Comparison of ENCODE assay signal across 10 mouse cellular contexts in the genomic region with DNA sequence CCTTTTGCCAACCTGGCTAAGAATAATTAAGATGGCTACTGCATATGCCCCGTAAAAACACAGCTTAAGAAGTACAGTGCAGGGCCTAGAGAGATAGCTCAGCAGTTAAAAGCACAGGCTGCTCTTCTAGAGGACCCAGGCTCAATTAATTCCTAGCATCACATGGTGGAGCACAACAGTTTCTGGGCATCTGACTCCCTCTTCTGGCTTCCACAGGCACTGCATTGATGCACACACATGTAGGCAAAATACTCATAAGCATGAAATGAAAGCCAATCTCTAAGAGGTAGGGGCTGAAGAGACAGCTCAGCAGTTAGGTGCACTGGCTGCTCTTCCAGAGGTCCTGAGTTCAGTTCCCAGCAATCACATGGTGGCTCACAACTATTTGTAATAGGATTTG. TPM values are rescaled to one million over a fixed set of nuclear protein-coding genes. Genes with fewer than 3 reads are reported as not detected.
DNase-seq lines count a peak whose midpoint lies in the region; ATAC-seq and TF ChIP-seq lines count a peak whose summit lies in the region.
"Had no signal": no experiment of that assay in that cellular context is flagged by ENCODE, and none has a peak within 500 bp of the region (broad histone marks: within the 10 kb centered on the region; RNA-seq: fewer than 3 reads in every experiment).

No protein-coding gene starts in this region.

- DNase-seq in hindbrain, postnatal 0 days (ENCODE audit: low spot score): peak; percentile 55
- DNase-seq in hindbrain, embryonic 14.5 days (ENCODE audit: low spot score): no peak
- peak; percentile 17 for DNase-seq in right cerebral cortex, adult 18-20 months
- no peak for DNase-seq in right cerebral cortex, postnatal 25 days
- DNase-seq in embryo, embryonic 9.5 days (ENCODE audit: extremely low spot score): peak; percentile 24
- peak; percentile 35 for DNase-seq in thymus, postnatal 14 days
- no peak for DNase-seq in frontal cortex, postnatal 10 days (ENCODE audit: low spot score in 2 of 2)

- no peak overlapping the region for H3K4me2 ChIP-seq in hindbrain, postnatal 0 days (ENCODE audit: low read depth, low read length)
- no peak overlapping the region for H3K4me2 ChIP-seq in hindbrain, embryonic 14.5 days (replicated peaks)
- no peak overlapping the region for H3K4me2 ChIP-seq in midbrain, embryonic 15.5 days
- H3K4me2 ChIP-seq: hindbrain, embryonic 15.5 days had no signal

- no peak for ATAC-seq in hindbrain, postnatal 0 days
- no peak for ATAC-seq in hindbrain, embryonic 14.5 days (ENCODE audit: low FRiP score)
- no peak for ATAC-seq in midbrain, embryonic 15.5 days (replicated peaks)

- TF ChIP-seq CTCF in hindbrain, postnatal 0 days (IDR thresholded peaks at IDR 0.05; ENCODE audit: low read depth): peak; percentile 69

- no peak overlapping the region for H3K9ac ChIP-seq in hindbrain, postnatal 0 days (replicated peaks; ENCODE audit: low read length)
- H3K9ac ChIP-seq in hindbrain, embryonic 14.5 days: no peak overlapping the region
- H3K9ac ChIP-seq in midbrain, embryonic 15.5 days: no peak overlapping the region
- H3K9ac ChIP-seq: hindbrain, embryonic 15.5 days had no signal

- H3K9me3 ChIP-seq in hindbrain, postnatal 0 days (ENCODE audit: low read length): no peaks in the 10 kb centered on the region
- no peaks in the 10 kb centered on the region for H3K9me3 ChIP-seq in hindbrain, embryonic 14.5 days (ENCODE audit: control insufficient read depth, low read length)
- H3K9me3 ChIP-seq in midbrain, embryonic 15.5 days: no peaks in the 10 kb centered on the region
- H3K9me3 ChIP-seq: hindbrain, embryonic 15.5 days had no signal

- peaks cover 16% of the 10 kb centered on the region for H3K36me3 ChIP-seq in hindbrain, postnatal 0 days (ENCODE audit: insufficient read depth, low read length)
- H3K36me3 ChIP-seq in hindbrain, embryonic 14.5 days (replicated peaks; ENCODE audit: control insufficient read depth, insufficient read depth): peaks cover 59% of the 10 kb centered on the region
- 0 out of 2 replicates have a peak, but pooled peaks cover 6% of the 10 kb centered on the region for H3K36me3 ChIP-seq in midbrain, embryonic 15.5 days (replicated peaks)

- H3K27me3 ChIP-seq in hindbrain, postnatal 0 days (ENCODE audit: insufficient read depth, low read length): no peaks in the 10 kb centered on the region
- no peaks in the 10 kb centered on the region for H3K27me3 ChIP-seq in hindbrain, embryonic 14.5 days (ENCODE audit: control insufficient read depth, insufficient read depth, low read length)
- H3K27me3 ChIP-seq in midbrain, embryonic 15.5 days (replicated peaks): no peaks in the 10 kb centered on the region
- H3K27me3 ChIP-seq: hindbrain, embryonic 15.5 days had no signal

- H3K4me3 ChIP-seq in hindbrain, postnatal 0 days (ENCODE audit: low read length): no peak overlapping the region
- H3K4me3 ChIP-seq in hindbrain, embryonic 14.5 days (replicated peaks; ENCODE audit: low read length): no peak overlapping the region
- no peak overlapping the region for H3K4me3 ChIP-seq in midbrain, embryonic 15.5 days
- H3K4me3 ChIP-seq: hindbrain, embryonic 15.5 days had no signal

- WGBS in hindbrain, postnatal 0 days: 87% methylated on average over 1 of the region's 1 CpGs
- 91% methylated on average over 1 of the region's 1 CpGs for WGBS in hindbrain, embryonic 14.5 days
- WGBS in midbrain, embryonic 15.5 days: 91% methylated on average over 1 of the region's 1 CpGs

- no peaks in the 10 kb centered on the region for H3K4me1 ChIP-seq in hindbrain, postnatal 0 days (ENCODE audit: insufficient read depth, low read length)
- H3K4me1 ChIP-seq in hindbrain, embryonic 14.5 days (replicated peaks; ENCODE audit: control insufficient read depth, insufficient read depth, low read length): no peaks in the 10 kb centered on the region
- H3K4me1 ChIP-seq in midbrain, embryonic 15.5 days: no peaks in the 10 kb centered on the region
- H3K4me1 ChIP-seq: hindbrain, embryonic 15.5 days had no signal

- no peak overlapping the region for H3K27ac ChIP-seq in hindbrain, postnatal 0 days
- H3K27ac ChIP-seq in hindbrain, embryonic 14.5 days: no peak overlapping the region
- H3K27ac ChIP-seq in midbrain, embryonic 15.5 days: no peak overlapping the region
- H3K27ac ChIP-seq: hindbrain, embryonic 15.5 days; macrophage had no signal

RNA-seq across cellular contexts. Expression of a gene that starts 17.1 kb away (rescaled TPM):
- 57.4 and 61.3 TPM in 2 replicates for total RNA-seq in hindbrain, postnatal 0 days (2014; rRNA removed)
- 87.1 and 90.4 TPM in 2 replicates for polyA plus RNA-seq in hindbrain, postnatal 0 days (2015; fragmentation: Nextera tagmentation; extraction: Ambion mirVana)
- 86.7 and 89.8 TPM in 2 replicates for polyA plus RNA-seq in hindbrain, embryonic 14.5 days (2014; fragmentation: Nextera tagmentation; extraction: Ambion mirVana)
- polyA plus RNA-seq in midbrain, embryonic 15.5 days (2015; fragmentation: Nextera tagmentation; extraction: Ambion mirVana): 88.0 and 95.0 TPM in 2 replicates

RNA-seq across cellular contexts. Expression of a gene that starts 17.3 kb away (rescaled TPM):
- total RNA-seq in hindbrain, postnatal 0 days (2014; rRNA removed): 8.0 and 10.7 TPM in 2 replicates
- 2.3 and 2.8 TPM in 2 replicates for polyA plus RNA-seq in hindbrain, postnatal 0 days (2015; fragmentation: Nextera tagmentation; extraction: Ambion mirVana)
- polyA plus RNA-seq in hindbrain, embryonic 14.5 days (2014; fragmentation: Nextera tagmentation; extraction: Ambion mirVana): 4.4 and 5.6 TPM in 2 replicates
- polyA plus RNA-seq in midbrain, embryonic 15.5 days (2015; fragmentation: Nextera tagmentation; extraction: Ambion mirVana): 2.4 and 3.7 TPM in 2 replicates

Comparison
In these comparisons a context has a peak if more than half of its experiments do, and no peak if none do; other contexts are left out.
1. DNase-seq: peak in hindbrain, postnatal 0 days (single experiment), right cerebral cortex, adult 18-20 months (single experiment), embryo, embryonic 9.5 days (single experiment) and thymus, postnatal 14 days (single experiment); none in hindbrain, embryonic 14.5 days (single experiment), right cerebral cortex, postnatal 25 days (single experiment) and frontal cortex, postnatal 10 days (0 of 2).